Mouse (Mus musculus) right cerebral cortex, postnatal 4 days (tissue): Measurements from ENCODE around the gene Vasn.

ENCODE experiments used
- DNase-seq: peaks from one replicate; pipeline ENCODE4 v3.0.0-alpha.2; 2022

The Vasn gene

DNA sequence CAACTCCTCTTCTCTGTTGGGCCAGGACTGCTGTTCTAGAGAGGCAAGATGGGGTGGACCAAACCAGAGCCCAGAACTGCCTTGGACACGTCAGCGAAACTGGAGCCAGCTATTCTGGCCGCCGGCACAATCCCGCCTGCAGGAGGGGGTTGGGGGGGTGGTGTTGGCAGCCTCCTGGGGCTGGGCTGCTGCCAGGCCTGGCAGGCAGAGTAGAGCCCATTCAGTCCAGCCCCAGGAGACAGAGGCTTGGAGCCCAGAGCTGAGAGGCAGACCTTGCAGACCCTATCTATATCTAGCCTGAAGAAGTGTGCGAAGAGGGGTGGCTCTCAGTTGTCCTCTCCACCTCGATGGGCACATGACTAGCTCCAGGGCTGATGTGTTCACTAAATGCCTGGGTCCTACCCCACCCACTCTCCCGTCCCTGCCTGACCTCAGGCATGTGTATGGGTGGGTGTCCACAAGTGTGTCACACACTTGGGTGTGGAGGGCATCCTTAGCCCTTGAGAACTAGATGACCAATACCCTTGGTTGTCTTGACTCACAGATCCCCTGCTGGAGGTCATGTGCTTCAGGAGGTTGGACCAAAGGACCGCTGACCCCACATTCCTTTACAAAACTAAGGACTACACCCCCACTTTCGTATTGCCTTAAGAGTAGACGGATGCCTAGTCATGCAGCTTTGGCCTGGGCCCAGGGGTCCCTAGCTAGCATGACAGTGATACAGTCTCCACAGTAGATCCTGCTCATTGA lies 4.1 kb downstream of the Vasn start:
- DNase-seq, result peak; percentile 76

DNA sequence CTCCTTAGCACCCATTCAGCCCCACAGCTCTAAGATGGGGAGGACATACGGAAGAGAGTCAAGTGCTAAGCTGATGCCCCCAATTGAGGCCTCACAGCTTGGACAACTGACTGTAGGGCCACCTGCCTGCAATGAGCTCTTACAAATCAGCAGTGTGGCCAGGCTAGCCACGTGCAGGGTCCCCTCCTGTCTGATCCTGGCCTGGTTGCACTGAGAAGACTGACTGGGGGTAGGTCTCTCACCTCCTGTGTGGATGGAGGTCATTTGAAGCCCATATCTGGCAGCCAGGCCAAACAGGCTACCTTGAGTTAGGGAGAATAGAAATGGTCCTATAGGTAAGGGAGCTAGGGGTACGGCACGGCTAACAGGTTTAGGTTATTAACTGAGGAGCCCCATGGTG lies 6.1 kb downstream of the Vasn start:
- DNase-seq, result no peak

- DNase-seq, result no peak
Measured at GRCm38 (mm10) chr16:4646831-4647230, 7.1 kb downstream of the Vasn start.

GRCm38 (mm10) chr16:4647651-4648141 lies 8.0 kb downstream of the Vasn start:
- DNase-seq, result no peak

- no peak for DNase-seq
Measured at GRCm38 (mm10) chr16:4648416-4649023, 8.8 kb downstream of the Vasn start.

DNA sequence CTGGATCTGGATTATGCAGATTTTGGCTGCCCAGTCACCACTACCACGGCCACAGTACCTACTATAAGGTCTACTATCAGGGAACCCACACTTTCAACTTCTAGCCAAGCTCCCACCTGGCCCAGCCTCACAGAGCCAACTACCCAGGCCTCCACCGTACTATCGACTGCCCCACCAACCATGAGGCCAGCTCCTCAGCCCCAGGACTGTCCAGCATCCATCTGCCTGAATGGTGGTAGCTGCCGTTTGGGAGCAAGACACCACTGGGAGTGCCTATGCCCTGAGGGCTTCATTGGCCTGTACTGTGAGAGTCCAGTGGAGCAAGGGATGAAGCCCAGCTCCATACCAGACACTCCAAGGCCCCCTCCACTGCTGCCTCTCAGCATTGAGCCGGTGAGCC lies 9.5 kb downstream of the Vasn start:
- no peak for DNase-seq

GRCm38 (mm10) chr16:4649692-4650091 lies 10.0 kb downstream of the Vasn start:
- DNase-seq, result no peak

DNA sequence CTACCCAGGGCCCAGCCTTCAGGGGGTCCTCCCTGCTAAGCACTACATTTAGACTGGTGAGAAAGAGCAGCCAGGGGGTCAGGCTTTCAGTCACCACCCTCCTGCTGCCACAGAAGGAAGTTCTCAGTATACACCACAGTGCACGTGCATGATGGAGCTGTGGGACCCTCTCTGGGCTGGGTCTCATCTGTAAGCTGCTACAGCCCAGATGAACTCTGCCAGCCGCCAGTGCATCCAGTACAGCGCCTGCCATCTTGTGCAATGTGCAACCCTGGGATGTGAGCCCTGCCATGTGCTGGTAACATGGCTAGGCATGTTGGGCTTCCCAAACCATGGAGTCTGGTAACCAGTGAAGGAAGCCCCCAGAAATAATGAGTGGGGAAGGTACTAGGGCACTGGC lies 10.4 kb downstream of the Vasn start:
- DNase-seq, result no peak

DNA sequence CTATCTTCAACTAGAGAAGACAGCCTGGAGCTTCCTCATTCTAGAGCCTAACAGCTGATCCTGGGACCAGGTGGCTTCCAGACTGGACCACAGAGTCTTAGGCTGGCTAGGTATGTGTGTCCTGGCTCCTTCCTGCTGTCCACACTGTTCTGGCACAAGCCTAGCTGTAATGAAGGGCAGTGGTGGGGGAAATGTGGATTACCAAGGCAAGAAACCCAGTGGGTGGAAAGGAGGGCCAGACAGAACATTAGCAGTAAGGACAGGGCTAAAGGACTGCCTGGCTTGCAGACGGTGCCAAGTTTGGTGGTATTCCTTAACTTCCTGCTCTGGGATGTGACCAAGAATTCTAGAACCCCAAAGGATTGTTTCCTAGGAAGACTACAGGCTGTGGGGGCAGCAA lies 11.3 kb downstream of the Vasn start:
- no peak for DNase-seq

DNA sequence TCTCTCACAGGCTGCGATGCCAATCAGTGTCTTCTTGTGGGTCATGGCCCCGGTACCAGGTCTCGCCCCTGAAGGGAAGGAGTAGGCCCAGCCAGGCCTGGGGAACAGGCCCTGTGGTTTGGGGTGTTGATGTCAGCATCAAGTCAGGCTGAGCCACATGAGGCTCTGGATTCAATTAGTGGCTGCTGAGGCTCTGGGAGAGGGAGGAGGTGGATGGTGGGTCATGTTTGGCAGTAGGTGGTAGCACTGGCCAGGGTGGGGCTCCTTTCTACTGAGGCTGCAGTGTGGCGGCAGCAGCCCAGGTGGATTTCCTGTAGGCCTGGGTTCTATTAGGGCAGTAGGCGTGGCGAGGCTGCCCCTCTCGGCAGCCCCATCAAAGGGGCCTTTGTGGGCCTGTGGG lies 11.9 kb downstream of the Vasn start:
- no peak for DNase-seq

DNA sequence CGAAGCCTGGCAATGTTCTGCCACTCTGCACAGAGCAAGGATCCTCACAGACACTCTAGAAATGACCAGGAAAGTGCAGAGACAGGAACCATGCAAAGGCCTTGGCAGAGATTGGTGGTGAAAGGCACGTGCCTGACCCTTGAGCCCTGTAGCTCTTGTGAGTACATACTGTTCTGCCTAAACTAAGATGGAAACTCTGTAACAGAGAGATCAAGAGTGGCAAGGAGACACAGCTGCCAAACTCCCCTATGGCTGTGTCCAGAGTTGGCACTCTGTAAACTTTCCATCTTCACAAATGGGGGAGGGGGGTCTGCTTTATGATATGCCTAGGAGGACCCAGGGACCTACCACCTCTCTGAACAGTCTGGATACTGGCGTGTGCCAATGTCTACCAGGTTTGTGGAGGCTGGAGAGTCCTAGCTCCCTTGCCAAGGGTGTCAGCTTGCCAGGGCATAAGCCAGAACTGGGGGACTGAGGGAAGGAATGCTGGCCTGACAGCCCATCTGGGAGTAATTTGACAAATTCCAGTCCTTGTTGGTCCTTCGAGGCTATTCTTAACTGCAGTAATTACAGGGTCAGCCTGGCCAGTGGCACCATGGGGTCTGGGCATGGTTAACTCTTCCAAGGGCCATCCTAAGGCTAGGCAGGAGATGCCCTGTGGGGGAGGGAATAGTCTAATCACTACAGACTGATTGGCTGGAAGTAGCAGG lies 13.1 kb downstream of the Vasn start:
- DNase-seq, result no peak

DNA sequence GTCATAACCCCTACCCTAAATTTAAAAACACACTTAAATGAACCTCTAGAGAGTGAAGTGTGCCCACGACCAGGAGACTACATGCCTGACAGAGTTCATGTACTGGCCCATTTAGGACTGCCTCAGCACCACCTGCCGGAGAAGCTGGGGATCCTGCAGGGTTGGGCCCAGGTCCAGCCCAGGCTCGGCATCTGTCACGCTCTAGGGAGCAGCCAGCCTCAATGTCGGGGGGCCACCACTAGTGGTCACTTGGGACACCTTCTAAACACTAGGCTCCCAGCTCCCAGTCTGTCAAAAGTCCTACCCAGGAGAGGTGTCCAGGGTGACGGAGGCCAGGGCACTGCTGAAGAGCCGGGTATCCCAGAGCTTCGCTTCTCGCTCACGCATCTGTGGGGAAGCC lies 15.0 kb downstream of the Vasn start:
- no peak for DNase-seq

- DNase-seq, result no peak
Measured at GRCm38 (mm10) chr16:4655251-4655734, 15.6 kb downstream of the Vasn start.

DNA sequence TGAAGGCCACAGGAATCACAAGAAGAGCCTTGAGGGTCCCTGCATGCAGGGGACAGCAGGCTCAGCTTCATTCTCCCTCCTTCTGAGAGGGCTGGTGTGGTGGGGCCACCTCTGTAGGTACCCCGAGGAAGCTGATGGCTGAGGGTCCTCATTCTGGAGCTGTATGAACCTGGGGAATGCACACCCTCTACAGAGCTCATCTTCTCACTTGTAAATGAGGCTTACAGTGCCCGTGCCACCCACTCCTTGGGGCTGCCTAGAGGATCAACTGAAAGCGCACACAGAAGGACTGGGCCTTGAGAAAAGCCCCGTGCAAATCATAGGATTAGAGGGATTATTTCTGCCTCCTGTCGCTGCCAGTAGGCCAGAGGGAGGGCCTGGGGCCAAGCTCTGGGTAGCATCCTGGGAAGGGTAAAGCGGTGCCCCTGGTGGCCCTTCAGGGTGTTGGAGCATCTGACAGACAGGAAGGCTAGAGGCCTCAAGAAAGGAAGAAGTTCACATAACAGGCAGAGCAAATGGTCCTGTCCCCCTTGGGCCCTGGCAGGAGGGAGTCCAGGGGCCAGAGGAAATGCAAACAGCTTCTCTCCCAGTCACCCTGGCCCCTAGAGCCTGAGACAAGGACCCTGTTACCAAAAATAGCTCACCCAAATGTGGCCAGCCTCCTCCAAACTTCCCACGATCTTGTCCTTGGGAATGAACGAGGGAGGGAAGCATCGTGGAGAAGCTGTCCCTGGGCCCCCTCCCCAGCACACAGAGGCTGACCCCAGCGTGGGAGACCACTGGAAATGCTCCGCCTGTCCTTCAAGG lies 16.2 kb downstream of the Vasn start:
- DNase-seq, result no peak

GRCm38 (mm10) chr16:4656571-4657081 lies 16.9 kb downstream of the Vasn start:
- DNase-seq, result no peak

- no peak for DNase-seq
Measured at GRCm38 (mm10) chr16:4658781-4659245, 19.1 kb downstream of the Vasn start.

DNA sequence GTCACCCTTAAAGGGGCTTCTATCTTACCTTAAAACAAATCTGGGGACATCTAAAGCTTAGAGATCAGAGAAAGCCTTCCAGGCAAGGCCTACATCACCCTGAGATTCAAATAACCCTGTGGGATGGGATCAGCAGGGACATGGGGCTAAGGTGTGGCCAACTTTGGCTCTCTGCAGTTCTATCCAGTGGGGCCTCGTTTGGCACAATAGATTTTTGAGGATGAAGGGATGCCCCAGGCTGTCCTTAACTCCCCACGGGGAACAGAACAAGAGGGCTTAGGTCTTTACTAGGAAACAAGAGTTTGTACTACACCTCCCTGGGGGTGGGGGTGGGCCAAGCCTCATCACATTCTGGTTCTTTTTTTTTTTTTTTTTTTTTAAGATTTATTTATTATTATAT lies 19.6 kb downstream of the Vasn start:
- DNase-seq, result no peak

DNA sequence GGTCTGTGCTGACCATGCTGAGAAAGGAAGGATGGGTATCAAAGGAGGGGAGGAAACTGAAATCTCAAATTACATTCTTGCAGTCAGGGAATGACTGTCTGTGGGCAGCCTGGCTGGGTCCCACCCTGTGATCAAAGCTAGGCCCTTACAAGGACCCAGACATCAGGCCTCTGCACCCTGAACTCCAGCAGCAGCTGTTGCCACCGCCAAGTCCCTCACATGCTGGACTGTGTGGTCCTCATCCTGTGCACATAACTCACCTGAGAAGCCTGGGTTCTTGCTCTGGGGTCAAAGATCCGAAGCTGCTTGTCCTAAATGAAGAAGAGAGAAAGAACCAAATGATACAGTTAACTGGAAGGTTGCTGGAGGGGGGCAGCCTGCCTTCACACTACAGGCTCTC lies 21.9 kb downstream of the Vasn start:
- no peak for DNase-seq

DNA sequence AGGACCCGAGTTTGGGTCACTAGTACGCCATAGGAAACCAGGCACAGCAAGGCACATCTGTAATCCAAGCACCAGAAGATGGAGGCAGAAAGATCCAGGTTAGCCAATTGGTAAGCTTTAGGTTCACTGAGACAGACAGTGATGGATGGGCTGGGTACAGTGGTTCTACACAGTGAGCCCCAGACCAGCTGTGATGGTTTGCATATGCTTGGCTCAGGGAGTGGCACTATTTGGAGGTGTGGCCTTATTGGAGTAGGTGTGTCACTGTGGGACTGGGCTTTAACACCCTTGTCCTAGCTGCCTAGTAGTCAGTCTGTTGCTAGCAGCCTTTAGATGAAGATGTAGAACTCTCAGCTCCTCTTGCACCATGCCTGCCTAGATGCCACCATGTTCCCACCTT lies 24.1 kb downstream of the Vasn start:
- DNase-seq, result no peak

- DNase-seq, result no peak
Measured at GRCm38 (mm10) chr16:4665726-4666125, 26.0 kb downstream of the Vasn start.

DNA sequence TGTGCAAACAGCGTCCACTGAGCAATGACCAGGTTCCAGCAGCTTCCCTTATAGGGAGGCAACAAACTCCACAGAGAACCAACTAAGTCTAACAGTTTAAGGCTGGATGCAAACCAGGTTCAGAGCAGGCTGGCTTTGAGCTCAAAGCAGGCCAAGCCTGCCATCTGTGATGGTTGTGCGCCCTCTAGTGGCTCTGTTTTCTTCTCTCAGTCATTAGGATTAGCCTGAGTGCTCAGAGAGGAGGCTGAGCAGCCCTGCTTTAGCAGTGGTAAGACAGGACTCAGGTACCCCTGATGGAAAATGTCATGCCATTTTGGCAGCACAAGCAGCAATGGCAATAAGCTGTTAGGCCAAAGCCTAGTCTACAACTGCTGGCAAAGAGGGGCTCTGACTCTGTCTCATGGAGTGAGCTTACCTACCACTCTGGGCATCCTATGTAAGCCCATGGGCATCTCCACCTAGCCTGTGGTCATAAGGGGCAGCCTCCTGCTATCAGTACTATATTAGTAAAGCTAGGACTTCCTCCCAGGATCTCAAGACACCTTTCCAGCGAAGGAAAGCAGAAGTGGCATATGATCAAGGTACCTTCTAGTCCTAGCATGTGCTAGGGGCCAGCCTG lies 27.6 kb downstream of the Vasn start:
- peak; percentile 94 for DNase-seq

GRCm38 (mm10) chr16:4670317-4670716 lies 30.6 kb downstream of the Vasn start:
- DNase-seq, result no peak
